Mouse (Mus musculus) urinary bladder, postnatal 4 days (tissue): ENCODE data around the gene Cspg5.

Experiments used
- DNase-seq, 2 experiments: peaks; one replicate each; pipeline ENCODE4 v3.0.0; 2021 to 2022; ENCODE audit warnings: low spot score in 2 of 2

The Cspg5 gene

GRCm38 (mm10) chr9:110255407-110256019, 11.9 kb downstream of the Cspg5 start:
- DNase-seq: no peak

GRCm38 (mm10) chr9:110258646-110259045, 15.1 kb downstream of the Cspg5 start:
- no peak for DNase-seq

GRCm38 (mm10) chr9:110259118-110259517, 15.5 kb downstream of the Cspg5 start:
- no peak for DNase-seq

GRCm38 (mm10) chr9:110263181-110263580, 19.6 kb downstream of the Cspg5 start:
- no peak for DNase-seq

- DNase-seq: no peak
Measured at GRCm38 (mm10) chr9:110264991-110265390, 21.4 kb downstream of the Cspg5 start.

GRCm38 (mm10) chr9:110268416-110268815, 24.8 kb downstream of the Cspg5 start:
- DNase-seq: no peak

GRCm38 (mm10) chr9:110272330-110272729, 28.7 kb downstream of the Cspg5 start:
- no peak for DNase-seq

- DNase-seq: no peak
Measured at GRCm38 (mm10) chr9:110273507-110273906, 29.9 kb downstream of the Cspg5 start.

- no peak for DNase-seq
Measured at GRCm38 (mm10) chr9:110275882-110276281, 32.3 kb downstream of the Cspg5 start.

GRCm38 (mm10) chr9:110277431-110277881, 33.9 kb downstream of the Cspg5 start:
- DNase-seq: no peak

- no peak for DNase-seq
Measured at GRCm38 (mm10) chr9:110284075-110284697, 40.6 kb downstream of the Cspg5 start.

GRCm38 (mm10) chr9:110287321-110287924, 43.8 kb downstream of the Cspg5 start:
- DNase-seq: no peak

- DNase-seq: no peak
Measured at GRCm38 (mm10) chr9:110293254-110293718, 49.7 kb downstream of the Cspg5 start.

GRCm38 (mm10) chr9:110293873-110294415, 50.4 kb downstream of the Cspg5 start:
- no peak for DNase-seq

GRCm38 (mm10) chr9:110294786-110295185, 51.2 kb downstream of the Cspg5 start:
- no peak for DNase-seq

- DNase-seq: peak; percentile 63 to 87
Measured at GRCm38 (mm10) chr9:110296867-110297627, 53.5 kb downstream of the Cspg5 start.

- DNase-seq: no peak
Measured at GRCm38 (mm10) chr9:110304516-110304915, 60.9 kb downstream of the Cspg5 start.

GRCm38 (mm10) chr9:110304969-110305651, 61.5 kb downstream of the Cspg5 start, which contains the start of gene Elp6:
Gene Elp6, plus strand, starts transcription at chr9:110305173.
- DNase-seq: peak; percentile 86 to 88

- no peak for DNase-seq
Measured at GRCm38 (mm10) chr9:110306371-110306770, 62.8 kb downstream of the Cspg5 start.
